Mouse (Mus musculus) CH12.LX (cell line): ENCODE results near the gene Tnfrsf21. TPM values are rescaled to one million over a fixed set of nuclear protein-coding genes. Genes with fewer than 3 reads are reported as not detected.

Experiments used
- DNase-seq: peaks from one replicate; pipeline ENCODE4 v3.0.0-alpha.2; 2013; ENCODE audit errors: extremely low read depth
- H3K27ac ChIP-seq: 2 replicates; pipeline ENCODE4 v1.5.1; 2012; ENCODE audit warnings: low read depth, mild to moderate bottlenecking, control low read depth, moderate library complexity; ENCODE audit not compliant: insufficient read depth
- H3K27me3 ChIP-seq: replicated peaks from 2 replicates; pipeline ENCODE3; 2012; ENCODE audit warnings: inconsistent platforms
- H3K36me3 ChIP-seq, 2 experiments: replicated peaks in 1 of 2; 2 replicates each; pipeline versions ENCODE3 to v1.6.1; 2012; ENCODE audit warnings: inconsistent platforms in 1 of 2, low read length in 1 of 2, mild to moderate bottlenecking in 1 of 2, mixed read lengths in 1 of 2, moderate library complexity in 1 of 2; ENCODE audit not compliant: control insufficient read depth in 1 of 2, insufficient read depth in 1 of 2
- H3K4me1 ChIP-seq, 2 experiments: 2 replicates each; pipeline ENCODE4 v1.6.1; 2012; ENCODE audit warnings: inconsistent platforms in 1 of 2, moderate library complexity in 1 of 2; ENCODE audit not compliant: insufficient read depth in 2 of 2, control insufficient read depth in 1 of 2
- H3K4me2 ChIP-seq: 2 replicates; pipeline ENCODE4 v1.6.1; 2012; ENCODE audit warnings: low read depth, mild to moderate bottlenecking, control low read depth; ENCODE audit not compliant: poor library complexity, insufficient read depth, severe bottlenecking
- H3K4me3 ChIP-seq, 3 experiments: fragments of 150-350 bp in 1 of 3; sonication (generic) in 1 of 3; replicated peaks in 1 of 3; 2 replicates each; pipeline versions ENCODE3 to v1.5.1; 2011 to 2012; ENCODE audit warnings: low read depth in 2 of 3, low read length in 2 of 3, mild to moderate bottlenecking in 2 of 3, moderate library complexity in 2 of 3, control low read depth in 1 of 3, improper control_type of control experiment in 1 of 3, inconsistent platforms in 1 of 3, mixed read lengths in 1 of 3; ENCODE audit not compliant: poor library complexity in 1 of 3
- H3K79me2 ChIP-seq: replicated peaks from 2 replicates; pipeline ENCODE4 v1.6.1; 2012; ENCODE audit warnings: mild to moderate bottlenecking, moderate library complexity; ENCODE audit not compliant: control insufficient read depth, poor library complexity, insufficient read depth, severe bottlenecking; ENCODE audit errors: extremely low read depth
- H3K9ac ChIP-seq: 2 replicates; pipeline ENCODE4 v1.6.1; 2012; ENCODE audit warnings: low read depth, mild to moderate bottlenecking, control low read depth, moderate library complexity; ENCODE audit not compliant: insufficient read depth
- H3K9me3 ChIP-seq: replicated peaks from 2 replicates; pipeline ENCODE3; 2012; ENCODE audit warnings: low read length, inconsistent platforms, mixed read lengths
- CHD1 ChIP-seq: IDR thresholded peaks from 2 replicates; pipeline ENCODE4 v1.6.1; 2012; ENCODE audit warnings: low read depth, low read length, improper control_type of control experiment, inconsistent platforms
- CHD2 ChIP-seq: IDR thresholded peaks from 2 replicates; pipeline ENCODE4 v1.6.1; 2011; ENCODE audit warnings: low read length, improper control_type of control experiment
- CTCF ChIP-seq, 2 experiments: IDR thresholded peaks in 1 of 2; conservative IDR thresholded peaks in 1 of 2; 2 replicates each; pipeline ENCODE4 v1.5.1; 2011 to 2012; ENCODE audit warnings: low read depth in 2 of 2, low read length in 2 of 2, improper control_type of control experiment in 1 of 2, inconsistent platforms in 1 of 2, mild to moderate bottlenecking in 1 of 2, moderate library complexity in 1 of 2
- E2F4 ChIP-seq: IDR thresholded peaks from 2 replicates; pipeline ENCODE4 v1.6.1; 2011; ENCODE audit warnings: low read depth, low read length, improper control_type of control experiment; ENCODE audit not compliant: insufficient replicate concordance
- JUND ChIP-seq: conservative IDR thresholded peaks from 2 replicates; pipeline ENCODE4 v1.6.1; 2011; ENCODE audit warnings: low read depth, low read length, improper control_type of control experiment
- KAT2A ChIP-seq: IDR thresholded peaks from 2 replicates; pipeline ENCODE4 v1.6.1; 2012; ENCODE audit warnings: low read length, improper control_type of control experiment, inconsistent platforms; ENCODE audit not compliant: insufficient replicate concordance
- MAFK ChIP-seq: IDR thresholded peaks from 2 replicates; pipeline ENCODE4 v1.6.1; 2011; ENCODE audit warnings: low read length, improper control_type of control experiment; ENCODE audit not compliant: insufficient replicate concordance
- MAX ChIP-seq: IDR thresholded peaks from 2 replicates; pipeline ENCODE4 v1.6.1; 2011; ENCODE audit warnings: low read length, improper control_type of control experiment
- MAZ ChIP-seq: IDR thresholded peaks from 2 replicates; pipeline ENCODE4 v1.6.1; 2012; ENCODE audit warnings: low read depth, mild to moderate bottlenecking, inconsistent platforms, low read length, improper control_type of control experiment, moderate library complexity
- MEF2A ChIP-seq: IDR thresholded peaks from 2 replicates; pipeline ENCODE4 v1.6.1; 2014; ENCODE audit warnings: low read depth, mild to moderate bottlenecking, inconsistent platforms, low read length, improper control_type of control experiment, borderline replicate concordance
- NRF1 ChIP-seq: IDR thresholded peaks from 2 replicates; pipeline ENCODE4 v1.6.1; 2014; ENCODE audit warnings: low read depth, mild to moderate bottlenecking, inconsistent platforms, low read length, improper control_type of control experiment, moderate library complexity
- PAX5 ChIP-seq: IDR thresholded peaks from 2 replicates; pipeline ENCODE4 v1.6.1; 2012; ENCODE audit warnings: low read length, inconsistent platforms, mixed read lengths
- POLR2A ChIP-seq: IDR thresholded peaks from 2 replicates; pipeline ENCODE4 v1.6.1; 2011; ENCODE audit warnings: low read depth, mild to moderate bottlenecking, improper control_type of control experiment, low read length
- RCOR1 ChIP-seq: conservative IDR thresholded peaks from 2 replicates; pipeline ENCODE4 v1.6.1; 2012; ENCODE audit warnings: low read depth, mild to moderate bottlenecking, inconsistent platforms, low read length, improper control_type of control experiment
- SIN3A ChIP-seq: IDR thresholded peaks from 2 replicates; pipeline ENCODE4 v1.6.1; 2012; ENCODE audit warnings: low read length, improper control_type of control experiment, inconsistent platforms
- SMC3 ChIP-seq: IDR thresholded peaks from 2 replicates; pipeline ENCODE4 v1.6.1; 2011; ENCODE audit warnings: low read depth, low read length, improper control_type of control experiment
- TBP ChIP-seq: conservative IDR thresholded peaks from 2 replicates; pipeline ENCODE4 v1.6.1; 2011; ENCODE audit warnings: low read depth, low read length, improper control_type of control experiment
- TCF12 ChIP-seq: IDR thresholded peaks from 2 replicates; pipeline ENCODE4 v1.6.1; 2014; ENCODE audit warnings: low read depth, mild to moderate bottlenecking, inconsistent platforms, low read length, improper control_type of control experiment
- USF1 ChIP-seq: IDR thresholded peaks from 2 replicates; pipeline ENCODE4 v1.6.1; 2014; ENCODE audit warnings: low read depth, mild to moderate bottlenecking, inconsistent platforms, low read length, improper control_type of control experiment
- ZC3H11A ChIP-seq: IDR thresholded peaks from 2 replicates; pipeline ENCODE4 v1.6.1; 2012; ENCODE audit warnings: low read depth, mild to moderate bottlenecking, inconsistent platforms, low read length, improper control_type of control experiment
- ZMIZ1 ChIP-seq: IDR thresholded peaks from 2 replicates; pipeline ENCODE4 v1.6.1; 2012; ENCODE audit warnings: low read depth, mild to moderate bottlenecking, inconsistent platforms, low read length, improper control_type of control experiment
- dilution Hi-C: fragments of 300-500 bp; cut with MboI; formaldehyde crosslinking; loops from 2 replicates; pipeline ENCODE4 v1.14.3; 2020; ENCODE audit warnings: low sequenced_read_pairs; ENCODE audit not compliant: extremely low pct_unique_long_range_greater_than_20kb, extremely low pct_ligation_motif_present
- in situ Hi-C: fragments of 300-500 bp; cut with MboI; formaldehyde crosslinking; loops from 3 replicates; pipeline ENCODE4 v1.14.3; 2019; ENCODE audit warnings: low sequenced_read_pairs, low pct_ligation_motif_present, low pct_unique_long_range_greater_than_20kb, mixed read lengths
- polyA plus RNA-seq: library from polyadenylated mRNA; unstranded; fragments of >175 nt; gene quantifications from 2 replicates; pipeline ENCODE4 v1.2.1, GENCODE M21; 2012; ENCODE audit warnings: low read depth; ENCODE audit not compliant: insufficient read length
- total RNA-seq, 2 experiments: library from RNA; depleted of rRNA; stranded (reverse); fragments of 300-350 nt in 1 of 2; fragments of >200 nt in 1 of 2; gene quantifications; 2 replicates each; pipeline ENCODE4 v1.2.3; 2012 to 2014

The Tnfrsf21 gene
- total and polyA plus RNA-seq, 3 experiments, result 0.10 TPM; not detected in 2

- TF ChIP-seq PAX5 (no peak), MAX (no peak), TBP (no peak), CHD1 (no peak), NRF1 (no peak), ZMIZ1 (no peak)
- DNase-seq, result no peak
- Histone ChIP-seq H3K4me1 (no peaks in the 10 kb centered on the region), H3K27ac (no peak overlapping the region), H3K4me2 (no peak overlapping the region), H3K4me3 (no peak overlapping the region), H3K36me3 (no peaks in the 10 kb centered on the region), H3K27me3 (no peaks in the 10 kb centered on the region), H3K9me3 (peaks cover 33% of the 10 kb centered on the region), H3K9ac (no peak overlapping the region), H3K79me2 (no peaks in the 10 kb centered on the region)
- in situ Hi-C loops, result no loop called here
- dilution Hi-C loops, result no loop called here
These were observed 60.6 kb downstream of the Tnfrsf21 start for GRCm38 (mm10) chr17:43076801-43077493.

- Histone ChIP-seq H3K4me3 (no peak overlapping the region), H3K27ac (no peak overlapping the region), H3K36me3 (no peaks in the 10 kb centered on the region), H3K9me3 (peaks cover 29% of the 10 kb centered on the region), H3K79me2 (no peaks in the 10 kb centered on the region), H3K4me1 (no peaks in the 10 kb centered on the region), H3K27me3 (no peaks in the 10 kb centered on the region), H3K4me2 (no peak overlapping the region), H3K9ac (no peak overlapping the region)
- in situ Hi-C loops, result no loop called here
- no peak for DNase-seq
- dilution Hi-C loops, result no loop called here
- TF ChIP-seq MAZ (no peak), CHD2 (no peak), MAFK (no peak), KAT2A (no peak), SIN3A (no peak), RCOR1 (no peak), JUND (no peak), TCF12 (no peak), TBP (no peak), CTCF (conservative IDR thresholded peaks at IDR 0.05 in 1 of 2, IDR thresholded peaks at IDR 0.05 in 1 of 2; ENCODE audit: low read depth in 2 of 2, low read length in 2 of 2) (no peak), CHD1 (no peak), ZC3H11A (no peak), POLR2A (no peak), NRF1 (no peak), SMC3 (no peak), MAX (no peak), USF1 (no peak), E2F4 (no peak), MEF2A (no peak)
These were observed 61.2 kb downstream of the Tnfrsf21 start for GRCm38 (mm10) chr17:43077540-43077939.
